Mouse (Mus musculus): ENCODE measurements around the gene Prtn3.

GRCm38 (mm10) chr10:79836918-79837317, 37.4 kb upstream of the Prtn3 start:
- TF ChIP-seq CTCF (IDR thresholded peaks at IDR 0.05) (peak; percentile 52), EP300 (IDR thresholded peaks at IDR 0.05) (no peak)
